Mouse (Mus musculus) T-helper 2 cell (primary cell): ENCODE data around the gene Marc2.

Experiments
- in situ Hi-C: fragments of 300-600 bp; cut with MboI, MseI; formaldehyde crosslinking; loops from one replicate; pipeline ENCODE4 v1.15.1; 2025; ENCODE audit warnings: high pct_unique_total_duplicates

Gene Marc2

DNA sequence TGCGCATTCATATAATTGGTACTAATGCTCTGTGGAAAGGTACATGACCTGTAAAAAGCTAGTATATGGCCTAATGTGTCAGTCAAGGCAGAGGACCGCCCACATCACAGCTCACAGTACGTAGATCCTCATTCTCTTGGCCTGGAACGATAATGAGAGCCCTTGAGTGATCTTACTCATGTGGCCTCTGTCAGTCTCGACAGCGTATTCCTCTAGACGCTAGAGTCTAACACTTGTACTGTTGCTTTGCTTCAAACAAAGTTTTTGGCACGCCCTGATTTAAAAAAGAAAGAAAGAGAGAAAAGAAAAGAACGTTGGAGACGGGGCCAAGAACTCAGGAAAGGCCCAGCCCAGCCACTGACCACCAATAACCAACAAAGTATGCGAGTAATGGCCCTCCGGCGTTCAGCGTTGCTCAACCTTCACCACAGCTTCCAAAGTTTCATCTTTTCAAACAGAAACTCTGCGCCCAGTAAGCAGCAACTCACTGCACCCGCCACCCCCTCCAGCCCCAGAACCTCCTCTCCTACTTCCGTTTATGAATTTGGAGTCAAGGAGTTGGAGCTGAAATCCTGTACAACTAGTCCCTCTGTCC lies 37.7 kb downstream of the Marc2 start:
- in situ Hi-C loops, result no loop called here

DNA sequence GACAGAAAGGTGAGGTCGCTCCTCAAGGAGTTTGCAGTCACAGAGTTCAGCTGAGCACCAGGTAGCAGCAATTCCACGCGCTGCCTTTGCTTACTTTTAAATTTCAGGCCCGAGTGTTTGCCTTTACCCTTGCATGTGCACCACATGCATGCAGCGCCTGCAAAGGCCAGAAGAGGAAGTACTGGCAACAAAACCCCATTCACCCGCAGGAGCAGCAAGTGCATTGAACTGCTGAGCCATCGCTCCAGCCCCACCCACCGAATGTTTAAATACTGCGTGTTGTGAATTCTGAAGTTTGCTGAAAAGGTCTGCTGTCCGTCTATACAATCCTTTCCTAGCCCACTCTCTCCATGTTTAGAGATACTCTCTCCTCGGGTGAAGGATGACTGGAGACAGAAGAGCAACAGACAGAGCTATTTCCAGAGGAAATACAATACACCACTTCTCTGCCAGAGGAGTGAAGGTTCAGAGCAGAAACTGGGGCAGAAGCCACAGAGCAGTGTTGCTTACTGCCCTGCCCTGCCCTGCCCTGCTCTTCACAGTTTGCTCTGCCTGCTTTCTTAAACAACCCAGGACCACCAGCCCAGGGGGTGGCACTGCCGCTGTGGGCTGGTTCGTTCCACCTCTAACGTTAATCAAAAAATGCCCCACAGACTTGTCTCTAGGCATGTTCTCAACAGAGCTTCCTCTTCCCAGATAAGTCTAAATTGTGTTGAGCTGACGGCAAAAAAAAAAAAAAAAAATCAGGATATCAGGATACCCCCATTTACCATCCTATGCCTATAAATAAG lies 38.4 kb downstream of the Marc2 start:
- in situ Hi-C loops, result no loop called here

DNA sequence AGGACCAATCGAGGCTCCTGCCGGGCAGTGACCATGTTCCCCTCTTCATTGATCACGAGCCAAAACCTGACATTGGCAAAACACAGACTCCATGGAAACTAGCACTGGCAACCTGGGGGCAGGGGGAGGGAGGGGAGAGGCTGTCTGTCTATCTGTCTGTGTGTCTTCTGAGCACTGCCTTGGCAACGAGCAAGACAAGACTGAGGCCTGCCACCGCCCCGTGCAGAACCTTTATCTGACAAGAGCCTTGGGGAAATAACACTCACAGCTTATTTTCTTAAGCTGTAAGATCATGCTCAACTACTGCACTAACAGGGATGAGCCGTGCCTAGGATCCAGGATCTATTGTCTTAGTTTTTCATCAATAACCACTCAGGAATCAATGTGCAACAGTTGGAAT lies 39.1 kb downstream of the Marc2 start:
- in situ Hi-C loops, result no loop called here

DNA sequence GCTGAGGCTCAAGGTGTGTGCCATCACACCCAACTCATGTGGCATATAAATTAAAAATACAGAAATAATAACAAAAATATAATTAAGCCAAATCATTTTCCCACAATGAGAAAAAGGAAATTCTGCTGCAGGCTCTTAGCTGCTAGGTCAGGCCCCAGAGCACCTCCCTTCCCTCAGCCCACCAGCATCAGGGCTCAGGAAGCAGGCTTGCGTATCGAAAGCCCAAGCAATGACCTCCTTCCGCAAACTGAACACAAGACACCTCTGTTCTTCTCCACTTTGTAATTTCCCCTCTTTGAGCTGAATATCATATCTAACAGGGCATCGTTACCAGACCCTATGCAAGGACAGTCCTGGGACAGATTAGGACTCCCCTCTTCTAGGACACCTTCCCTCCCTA lies 40.5 kb downstream of the Marc2 start:
- in situ Hi-C loops, result no loop called here

DNA sequence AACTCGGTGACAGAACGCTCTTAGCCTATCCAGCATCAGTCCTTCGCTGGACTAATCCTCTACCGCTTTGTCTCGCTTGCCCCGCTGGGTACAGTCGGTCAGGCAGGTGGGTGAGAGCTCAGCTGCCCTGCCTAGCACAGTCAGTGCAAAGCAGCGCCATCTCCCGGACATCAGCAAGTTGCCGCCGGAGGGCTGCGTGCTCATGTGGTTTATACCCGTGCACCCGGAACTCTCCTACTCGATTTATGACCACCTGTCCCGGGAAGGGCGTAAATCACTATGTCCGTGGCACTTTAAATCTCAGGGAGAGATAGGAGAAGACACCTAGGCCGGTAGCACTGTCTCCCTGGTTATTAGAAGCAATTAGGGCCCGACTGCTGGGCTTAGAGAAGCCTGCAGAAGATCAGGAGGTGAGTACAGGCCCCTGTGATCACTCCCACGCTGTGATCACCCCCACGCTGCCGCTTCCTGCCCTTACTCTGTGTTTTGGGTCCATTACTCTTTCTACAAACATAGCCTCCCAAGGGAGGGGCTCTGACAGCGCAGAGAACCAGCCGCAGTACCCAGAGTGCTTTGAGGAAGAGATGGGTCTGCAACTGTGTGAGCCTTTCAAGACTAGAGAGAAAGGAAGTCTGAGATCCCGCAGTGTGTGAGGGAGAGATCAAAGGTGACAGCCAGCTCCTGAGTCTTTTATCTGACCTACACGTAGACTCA lies 52.9 kb downstream of the Marc2 start:
- in situ Hi-C loops, result no loop called here

DNA sequence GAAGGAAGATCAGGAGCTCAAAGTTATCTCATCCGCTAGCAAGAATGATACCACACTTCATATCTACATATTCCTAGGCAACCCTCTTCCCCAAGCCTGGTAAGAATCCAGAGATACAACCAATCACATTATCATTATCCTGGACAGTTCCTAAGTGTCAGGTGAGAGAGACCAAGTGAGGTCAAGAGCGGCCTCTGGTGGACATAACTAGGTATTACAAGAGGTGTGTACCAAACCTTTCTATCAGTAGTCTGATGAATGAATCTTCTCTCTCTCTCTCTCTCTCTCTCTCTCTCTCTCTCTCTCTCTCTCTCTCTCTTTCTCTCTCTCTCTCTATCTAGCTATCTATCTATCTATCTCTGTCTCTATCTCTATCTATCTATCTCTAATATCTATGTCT lies 55.1 kb downstream of the Marc2 start:
- in situ Hi-C loops, result no loop called here

DNA sequence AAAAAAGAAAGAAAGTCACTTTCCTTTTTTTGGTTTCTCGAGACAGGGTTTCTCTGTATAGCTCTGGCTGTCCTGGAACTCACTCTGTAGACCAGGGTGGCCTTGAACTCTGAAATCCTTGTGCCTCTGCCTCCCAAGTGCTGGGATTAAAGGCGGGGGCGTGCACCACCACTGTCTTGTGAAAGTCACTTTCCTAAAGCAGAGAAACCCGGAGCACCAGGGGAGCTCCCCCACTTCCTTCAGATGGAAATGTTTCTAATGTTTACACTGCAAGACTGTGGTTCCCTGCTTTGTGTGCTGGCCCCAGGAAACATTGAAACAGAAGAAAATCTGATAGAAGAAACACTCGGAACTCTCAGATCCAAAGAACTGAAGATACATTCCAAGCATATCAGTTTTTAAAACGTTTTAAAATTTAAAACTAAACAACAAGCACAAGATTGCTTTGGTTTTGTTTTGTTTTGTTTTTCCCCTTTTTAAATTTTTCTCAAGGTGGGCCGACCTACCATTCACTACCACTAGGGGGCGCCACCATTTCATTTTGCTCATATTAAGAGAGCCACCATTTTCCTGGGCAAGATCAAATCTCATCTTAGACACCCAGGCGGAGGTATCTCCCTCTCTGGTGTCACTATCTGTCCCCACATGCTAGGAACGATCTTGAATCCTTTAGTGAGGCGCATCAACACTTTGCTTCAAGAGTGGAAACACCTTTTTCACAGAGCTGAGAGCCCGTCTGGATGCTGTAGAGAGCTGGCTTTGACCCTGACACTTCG lies 59.7 kb downstream of the Marc2 start:
- in situ Hi-C loops, result no loop called here

DNA sequence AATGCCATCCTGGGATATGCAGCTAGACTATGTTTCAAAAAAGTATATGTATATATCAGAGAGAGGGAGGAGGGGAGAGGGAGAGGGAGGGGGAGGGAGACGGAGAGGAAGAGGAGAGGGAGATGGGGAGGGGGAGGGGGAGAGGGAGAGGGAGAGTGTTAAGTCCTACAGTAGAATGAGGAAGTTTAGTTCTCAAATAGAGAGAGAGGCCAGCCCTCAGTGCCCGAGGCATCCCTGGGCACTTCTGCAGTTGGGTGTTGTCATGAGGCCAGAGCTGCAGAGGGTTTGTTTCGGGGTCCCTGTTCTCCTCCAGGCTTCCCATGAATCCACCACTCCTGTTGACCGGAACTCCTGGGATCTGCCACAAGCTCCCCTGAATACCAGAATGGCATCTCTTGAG lies 62.6 kb downstream of the Marc2 start:
- in situ Hi-C loops, result no loop called here

DNA sequence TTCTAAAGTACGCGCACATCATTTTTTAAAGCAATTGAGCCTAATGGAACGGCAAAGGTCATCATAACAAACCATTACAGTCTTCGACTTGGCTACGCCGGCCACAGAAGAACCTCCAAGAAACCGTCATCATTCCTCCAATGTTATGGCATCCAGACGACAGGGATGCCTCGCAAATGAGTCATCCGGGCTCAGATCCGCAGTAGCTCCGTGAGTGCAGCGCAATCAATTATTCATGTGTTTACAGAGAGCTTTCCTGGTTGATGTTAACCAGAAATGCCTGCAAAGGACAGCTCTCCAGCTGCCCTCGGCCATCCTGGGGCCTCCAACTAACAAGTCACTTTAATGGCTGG lies 64.1 kb downstream of the Marc2 start:
- in situ Hi-C loops, result no loop called here

DNA sequence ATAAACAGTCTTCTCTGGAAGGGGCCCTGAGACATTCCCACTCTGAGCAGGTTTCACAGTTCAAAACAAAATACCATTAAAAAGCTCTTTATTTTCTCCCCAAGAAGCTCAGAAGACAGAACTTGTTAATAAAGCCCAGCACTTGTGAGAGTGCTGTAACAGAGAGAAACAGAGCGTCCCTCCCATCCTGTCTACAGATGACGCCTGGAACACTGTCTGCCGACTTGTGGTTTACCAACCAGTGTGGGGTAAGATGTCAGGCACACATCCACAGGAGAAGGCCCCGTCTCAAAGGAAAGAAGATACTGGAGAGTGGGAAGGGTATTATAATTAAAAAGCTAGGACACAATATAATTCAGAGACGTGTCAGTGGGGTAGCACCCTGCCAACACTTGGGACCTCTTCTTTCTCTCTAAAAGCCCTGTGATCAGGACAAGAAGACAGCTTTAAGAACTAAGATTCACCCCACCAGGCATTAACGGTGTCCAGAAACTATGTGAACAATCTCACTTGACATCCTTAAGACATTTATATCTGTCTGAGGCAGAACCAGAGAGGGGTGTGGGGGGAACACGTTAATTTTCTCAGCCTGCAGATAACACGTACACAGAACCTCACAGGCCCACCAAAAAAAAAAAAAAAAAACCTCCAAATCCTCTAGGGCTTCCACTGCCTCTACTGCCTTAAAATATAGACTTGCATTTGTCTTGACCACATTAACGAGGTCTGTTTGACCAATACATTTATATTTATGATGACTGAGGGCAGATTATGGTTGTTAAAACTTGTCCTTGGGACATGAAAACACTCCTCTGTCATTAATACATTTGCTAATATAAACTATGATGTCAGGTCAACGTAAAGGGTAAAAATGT lies 64.7 kb downstream of the Marc2 start:
- in situ Hi-C loops, result no loop called here

DNA sequence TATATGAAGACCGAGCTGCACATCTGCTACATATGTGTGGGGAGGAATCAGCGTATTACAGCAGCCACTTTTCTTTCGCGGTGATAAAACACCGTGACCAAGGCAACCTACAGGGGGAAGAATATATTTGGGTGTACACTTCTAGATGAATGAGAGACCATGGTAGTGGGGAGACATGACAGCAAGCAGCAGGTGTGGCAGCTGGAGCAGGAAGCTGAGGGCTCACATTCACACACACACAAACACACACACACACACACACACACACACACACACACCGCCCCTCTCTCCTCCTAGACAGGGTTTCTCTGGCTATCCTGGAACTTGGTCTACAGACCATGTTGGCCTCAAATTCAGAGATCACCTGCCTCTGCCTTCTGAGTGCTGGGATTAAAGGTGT lies 68.1 kb downstream of the Marc2 start:
- in situ Hi-C loops, result no loop called here

DNA sequence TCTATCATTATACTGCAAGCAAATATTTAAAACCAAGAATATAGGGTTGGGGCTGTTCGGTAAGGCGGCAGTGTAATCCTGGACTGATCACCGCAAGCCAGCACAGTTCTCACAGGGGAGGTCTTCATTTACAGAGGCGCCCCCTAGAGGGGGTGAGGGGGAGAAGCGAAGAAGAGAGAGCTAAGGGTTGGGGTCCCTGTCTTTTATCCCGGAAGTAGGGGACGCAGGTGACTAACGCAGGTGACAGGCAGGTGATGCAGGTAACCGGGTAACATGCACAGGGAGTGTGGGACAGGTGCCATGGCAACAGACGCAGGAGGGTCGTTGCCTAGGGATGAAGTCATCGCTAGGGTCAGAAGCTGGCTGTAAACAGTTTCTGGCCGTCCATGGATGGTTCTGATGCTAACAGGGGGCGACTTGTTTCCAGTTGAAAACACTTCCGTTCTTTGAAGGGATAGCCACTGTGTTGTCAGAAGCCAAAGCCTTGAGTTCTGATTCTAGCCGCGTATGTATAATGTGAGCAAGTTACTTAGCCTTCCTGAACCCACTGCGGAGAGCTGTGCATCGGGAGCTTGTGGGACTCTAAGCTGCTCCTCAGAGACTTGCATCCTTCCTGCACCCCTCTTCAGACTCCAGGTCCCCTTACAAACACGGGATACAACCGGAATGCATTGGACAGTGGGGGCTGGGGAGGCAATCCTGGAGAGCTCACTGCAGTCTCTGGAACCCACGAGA lies 69.0 kb downstream of the Marc2 start:
- in situ Hi-C loops, result no loop called here

DNA sequence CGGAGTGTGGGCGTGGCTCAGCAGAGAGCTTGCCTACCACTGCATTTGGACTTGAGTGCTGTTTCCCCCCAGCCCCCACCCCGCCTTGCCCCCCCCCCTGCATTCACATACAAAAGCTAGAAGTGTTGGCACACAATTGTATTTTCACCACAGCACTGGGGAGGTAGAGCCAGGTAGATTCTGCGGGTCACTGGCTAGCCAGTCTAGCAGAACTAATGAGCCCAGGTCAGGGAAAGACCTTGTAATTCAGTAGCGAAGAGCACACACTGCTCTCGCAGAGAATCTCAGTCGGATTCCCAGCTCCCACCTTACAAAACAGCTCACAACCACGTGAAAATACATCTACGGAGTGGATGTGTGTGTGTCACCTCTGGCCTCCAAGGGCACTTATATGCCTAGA lies 71.0 kb downstream of the Marc2 start:
- in situ Hi-C loops, result no loop called here

DNA sequence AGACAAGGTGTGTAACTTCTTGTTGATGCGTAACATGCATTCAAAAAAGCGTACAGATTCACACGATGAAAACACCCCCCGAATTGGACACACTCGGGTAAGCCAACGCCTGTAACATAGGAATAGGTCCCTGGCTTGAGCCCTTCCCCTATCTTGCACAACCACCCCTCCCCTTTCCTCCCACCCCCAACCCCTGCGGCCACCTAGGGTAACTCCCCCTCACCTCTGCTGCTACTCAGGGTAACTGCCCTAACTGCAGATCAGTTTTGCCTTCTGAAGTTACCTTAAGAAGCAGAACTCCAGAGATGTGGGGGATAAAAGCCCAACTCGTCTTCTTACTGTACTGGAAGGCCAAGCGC lies 74.4 kb downstream of the Marc2 start:
- in situ Hi-C loops, result no loop called here

DNA sequence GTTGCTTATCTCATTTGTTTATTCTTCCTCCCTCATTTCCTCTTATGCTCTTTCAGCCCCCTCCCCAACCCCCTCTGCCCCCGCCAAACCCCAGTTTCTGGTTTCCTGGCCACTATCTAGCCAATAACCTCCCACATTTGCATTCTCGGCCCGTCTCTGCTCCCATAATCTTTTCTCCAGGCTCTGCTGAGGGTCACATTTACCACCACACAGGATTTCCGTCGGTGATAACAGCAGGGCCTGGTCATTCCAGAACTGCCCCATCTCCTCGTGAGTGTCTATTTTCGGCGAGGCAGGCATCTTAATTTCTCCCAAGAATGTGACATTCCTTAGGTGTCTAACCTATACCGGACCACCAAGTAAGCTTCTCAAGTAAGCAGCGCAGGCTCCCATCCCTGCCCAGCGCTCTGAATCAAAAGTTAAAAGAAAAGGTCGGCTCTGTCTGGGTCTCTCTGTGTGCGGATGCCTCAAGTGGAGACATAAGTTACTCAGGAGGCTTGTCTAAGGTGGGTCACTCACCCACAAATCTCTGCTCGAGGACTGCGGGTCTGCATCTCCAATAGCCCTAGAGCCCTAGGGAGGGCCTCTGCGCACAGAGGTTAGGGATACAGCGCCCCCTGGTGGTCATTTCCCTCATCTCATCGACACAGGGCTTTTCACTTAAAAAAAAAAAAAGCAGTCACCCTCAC lies 74.9 kb downstream of the Marc2 start:
- in situ Hi-C loops, result no loop called here

DNA sequence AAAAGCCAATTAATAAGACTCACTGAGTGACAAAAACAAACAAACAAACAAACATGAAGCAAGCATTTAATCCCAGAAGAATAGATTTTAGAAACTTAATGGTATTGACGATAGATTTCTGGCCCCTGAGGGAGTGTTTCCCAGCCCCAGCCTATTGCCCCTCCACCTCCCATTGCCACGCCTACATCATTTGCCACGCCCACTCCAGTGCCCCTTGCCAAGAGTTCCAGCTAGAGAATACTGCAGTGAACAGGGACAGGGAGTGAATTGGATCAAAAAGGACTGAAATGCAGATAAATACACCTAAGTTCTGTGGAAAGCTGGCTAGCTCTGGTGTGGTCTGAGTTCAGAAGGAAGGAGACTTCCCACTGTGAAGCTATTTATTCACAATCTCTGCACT lies 82.4 kb downstream of the Marc2 start:
- in situ Hi-C loops, result no loop called here
